ENCODE assay signal across 12 mouse cellular contexts in the genomic region with DNA sequence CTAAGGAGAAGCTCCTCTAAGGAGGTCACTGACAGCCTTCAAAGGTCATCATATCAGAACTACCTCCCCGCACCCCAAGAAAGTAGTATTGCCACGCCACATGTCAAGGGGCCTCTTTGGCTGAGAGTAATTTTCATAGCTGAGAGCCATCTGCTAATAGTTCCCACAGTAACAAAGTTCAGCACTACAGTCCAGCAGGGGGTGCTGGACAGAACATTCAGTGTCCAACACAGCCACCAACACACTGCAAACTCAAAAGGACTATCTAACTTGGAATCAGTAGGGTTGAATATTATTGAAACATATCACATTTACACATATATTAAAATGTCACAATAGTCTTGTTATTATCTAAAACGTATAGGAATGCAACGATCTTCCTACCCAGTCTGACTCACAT. TPM values are rescaled to one million over a fixed set of nuclear protein-coding genes. Genes with fewer than 3 reads are reported as not detected.
A peak's percentile ranks its signal among the peaks of the same experiment; 100 is the strongest.
DNase-seq lines count a peak whose midpoint lies in the region; ATAC-seq and TF ChIP-seq lines count a peak whose summit lies in the region.
"Had no signal": no experiment of that assay in that cellular context is flagged by ENCODE, and none has a peak within 500 bp of the region (broad histone marks: within the 10 kb centered on the region; RNA-seq: fewer than 3 reads in every experiment).

No protein-coding gene starts in this region.

- H3K27ac ChIP-seq in layer of hippocampus, adult 2 months = no peak overlapping the region
- H3K27ac ChIP-seq in liver, postnatal 0 days (ENCODE audit: low read depth) = no peak overlapping the region
- H3K27ac ChIP-seq: embryonic facial prominence, embryonic 13.5 days; forebrain, embryonic 13.5 days; liver, embryonic 13.5 days; midbrain, embryonic 12.5 days had no signal

- H3K36me3 ChIP-seq in liver, postnatal 0 days (replicated peaks; ENCODE audit: insufficient read depth, low read length) = no peaks in the 10 kb centered on the region
- H3K36me3 ChIP-seq: embryonic facial prominence, embryonic 13.5 days; liver, embryonic 13.5 days; midbrain, embryonic 12.5 days had no signal

- no peak overlapping the region for H3K9ac ChIP-seq in liver, postnatal 0 days (replicated peaks)
- H3K9ac ChIP-seq: embryonic facial prominence, embryonic 13.5 days; forebrain, embryonic 13.5 days; liver, embryonic 13.5 days; midbrain, embryonic 12.5 days had no signal

- H3K27me3 ChIP-seq in liver, postnatal 0 days (ENCODE audit: insufficient read depth, low read length) = peaks cover 8% of the 10 kb centered on the region; the same call in 1 of the 2 replicates

- no peak for ATAC-seq in liver, postnatal 0 days
- ATAC-seq: forebrain, embryonic 13.5 days had no signal

- no peak for TF ChIP-seq EP300 in liver, postnatal 0 days (IDR thresholded peaks at IDR 0.05; ENCODE audit: low read depth)

- no peak overlapping the region for H3K4me3 ChIP-seq in layer of hippocampus, adult 2 months
- H3K4me3 ChIP-seq in liver, postnatal 0 days (ENCODE audit: low read depth, low read length) = no peak overlapping the region
- H3K4me3 ChIP-seq: embryonic facial prominence, embryonic 13.5 days; forebrain, embryonic 13.5 days; liver, embryonic 13.5 days; midbrain, embryonic 12.5 days had no signal

- peak; percentile 21 for DNase-seq in embryo, embryonic 10.5 days (ENCODE audit: low spot score)
- no peak for DNase-seq in embryo, embryonic 11 days
- no peak for DNase-seq in layer of hippocampus, adult 2 months (ENCODE audit: low spot score in 2 of 2)
- no peak for DNase-seq in layer of hippocampus, postnatal 25 days (ENCODE audit: extremely low spot score in 1 of 2, low spot score in 1 of 2)
- peak; percentile 22 for DNase-seq in A20 (ENCODE audit: low read depth, low spot score)
- no peak for DNase-seq in liver, postnatal 0 days
- no peak for DNase-seq in frontal cortex, postnatal 10 days (ENCODE audit: low spot score in 2 of 2)
- DNase-seq: liver, embryonic 13.5 days; thymus, postnatal 4 days had no signal

- 77% methylated on average over 4 of the region's 4 CpGs for WGBS in liver, postnatal 0 days (ENCODE audit: insufficient replicate concordance)

- H3K9me3 ChIP-seq in liver, postnatal 0 days (ENCODE audit: low read length) = no peaks in the 10 kb centered on the region
- H3K9me3 ChIP-seq: embryonic facial prominence, embryonic 13.5 days; forebrain, embryonic 13.5 days; liver, embryonic 13.5 days; midbrain, embryonic 12.5 days had no signal

- peak; percentile 50 for TF ChIP-seq CTCF in layer of hippocampus, adult 2 months (conservative IDR thresholded peaks at IDR 0.05)
- TF ChIP-seq CTCF in liver, postnatal 0 days (IDR thresholded peaks at IDR 0.05; ENCODE audit: low read depth) = peak; percentile 42

- peaks cover 7% of the 10 kb centered on the region; the same call in 1 of the 2 replicates for H3K4me1 ChIP-seq in liver, postnatal 0 days (ENCODE audit: insufficient read depth)

- no peak overlapping the region for H3K4me2 ChIP-seq in liver, postnatal 0 days (ENCODE audit: low read depth, low read length)
- H3K4me2 ChIP-seq: embryonic facial prominence, embryonic 13.5 days; forebrain, embryonic 13.5 days; liver, embryonic 13.5 days; midbrain, embryonic 12.5 days had no signal

RNA-seq across cellular contexts. Expression of a gene that starts 2.6 kb away (rescaled TPM):
- total RNA-seq in layer of hippocampus, adult 2 months (2021) = 1 to 10 TPM; 8.6 to 9.3 TPM
- total RNA-seq in layer of hippocampus, postnatal 25 days (2021) = 1 to 10 TPM; 6.8 to 8.2 TPM
- 0.20 and 0.21 TPM in 2 replicates for polyA plus RNA-seq in liver, postnatal 0 days (2015; fragmentation: Nextera tagmentation; extraction: Ambion mirVana)

Comparison
In these comparisons a context has a peak if more than half of its experiments do, and no peak if none do; other contexts are left out.
1. DNase-seq: peak in embryo, embryonic 10.5 days (single experiment) and A20 (single experiment); none in embryo, embryonic 11 days (single experiment), layer of hippocampus, adult 2 months (0 of 2), layer of hippocampus, postnatal 25 days (0 of 2), liver, postnatal 0 days (single experiment) and frontal cortex, postnatal 10 days (0 of 2).